Mouse (Mus musculus) stomach, postnatal 0 days (tissue): Measurements from ENCODE around the gene Fam189a1. TPM values are rescaled to one million over a fixed set of nuclear protein-coding genes. Genes with fewer than 3 reads are reported as not detected.

ENCODE experiments used
- ATAC-seq: fragments of 200-750 bp; cut with Nextera tagmentation; 2 replicates; pipeline ENCODE4 v1.8.0; 2017; ENCODE audit not compliant: low FRiP score, low TSS enrichment
- DNase-seq: peaks from one replicate; pipeline ENCODE4 v3.0.0-alpha.2; 2016; ENCODE audit warnings: low spot score
- H3K27ac ChIP-seq: fragments of 300-500 bp; sonication (generic); replicated peaks from 2 replicates; pipeline ENCODE4 v1.5.1; 2014; ENCODE audit warnings: mild to moderate bottlenecking, control low read depth
- H3K27me3 ChIP-seq: fragments of 300-500 bp; sonication (generic); 2 replicates; pipeline ENCODE4 v1.6.1; 2014; ENCODE audit warnings: low read length; ENCODE audit not compliant: control insufficient read depth, insufficient read depth
- H3K36me3 ChIP-seq: fragments of 300-500 bp; sonication (generic); 2 replicates; pipeline ENCODE4 v1.6.1; 2014; ENCODE audit warnings: low read length, mixed read lengths; ENCODE audit not compliant: control insufficient read depth, insufficient read depth
- H3K4me1 ChIP-seq: fragments of 300-500 bp; sonication (generic); replicated peaks from 2 replicates; pipeline ENCODE4 v1.6.1; 2014; ENCODE audit warnings: antibody characterized with exemption; ENCODE audit not compliant: control insufficient read depth, insufficient read depth
- H3K4me2 ChIP-seq: fragments of 300-500 bp; sonication (generic); replicated peaks from 2 replicates; pipeline ENCODE4 v1.6.1; 2014; ENCODE audit warnings: low read depth, mild to moderate bottlenecking, control low read depth, moderate library complexity
- H3K4me3 ChIP-seq: fragments of 300-500 bp; sonication (generic); 2 replicates; pipeline ENCODE4 v1.5.1; 2014; ENCODE audit warnings: low read depth, low read length, control low read depth
- H3K9ac ChIP-seq: fragments of 300-500 bp; sonication (generic); 2 replicates; pipeline ENCODE4 v1.6.1; 2014; ENCODE audit warnings: mild to moderate bottlenecking, low read length, control low read depth, mixed read lengths
- H3K9me3 ChIP-seq: fragments of 300-500 bp; sonication (generic); 2 replicates; pipeline ENCODE4 v1.6.1; 2016; ENCODE audit warnings: low read length; ENCODE audit not compliant: control insufficient read depth
- CTCF ChIP-seq: IDR thresholded peaks from 2 replicates; pipeline ENCODE4 v1.5.1; 2016; ENCODE audit warnings: antibody characterized with exemption, low read depth, mild to moderate bottlenecking, moderate library complexity
- EP300 ChIP-seq: optimal IDR thresholded peaks from 2 replicates; pipeline ENCODE3; 2016; ENCODE audit warnings: antibody characterized with exemption
- WGBS: fragments of 180-500 bp; shearing (Covaris S2); extraction: QIAGEN DNeasy Blood & Tissue Kit; methylation state at CpG from one replicate; pipeline ENCODE4 v1.1.7; 2014; 5-methylcytosine and 5-hydroxymethylcytosine counted together
- polyA plus RNA-seq: library from polyadenylated mRNA; unstranded; fragments of >200 nt; fragmentation: Nextera tagmentation; extraction: Ambion mirVana; gene quantifications from 2 replicates; pipeline ENCODE4 v1.2.1, GENCODE M21; 2015

The Fam189a1 gene
- polyA plus RNA-seq, 1 experiment from 2014 or later: 0.25 TPM

DNA sequence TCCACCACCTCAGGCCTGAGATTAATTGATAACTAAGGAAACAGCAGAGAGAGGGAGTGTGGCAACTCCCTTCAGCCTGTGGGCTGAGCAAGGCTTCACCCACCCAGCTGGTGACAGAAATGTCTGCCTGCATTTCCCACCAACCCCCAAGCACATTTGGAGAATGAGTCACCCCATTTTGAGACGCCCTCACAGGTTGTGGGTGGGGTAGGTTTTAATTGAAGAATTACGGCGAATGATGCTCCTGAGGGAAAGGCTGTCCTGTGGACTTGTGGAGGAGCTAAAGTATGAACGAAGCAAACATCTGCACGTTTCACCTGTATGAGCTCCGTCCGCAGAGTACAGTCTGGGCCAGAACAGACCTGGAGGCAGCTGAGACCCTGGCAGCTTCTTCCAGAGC lies 404.2 kb downstream of the Fam189a1 start:
- Histone ChIP-seq H3K9me3 (no peaks in the 10 kb centered on the region), H3K9ac (no peak overlapping the region), H3K27me3 (no peaks in the 10 kb centered on the region), H3K4me1 (no peaks in the 10 kb centered on the region), H3K27ac (no peak overlapping the region), H3K4me3 (no peak overlapping the region), H3K36me3 (no peaks in the 10 kb centered on the region), H3K4me2 (no peak overlapping the region)
- ATAC-seq: no peak
- DNase-seq: no peak
- TF ChIP-seq CTCF: no peak
- TF ChIP-seq EP300: no peak
- WGBS: 80% methylated on average over 7 of the region's 7 CpGs

DNA sequence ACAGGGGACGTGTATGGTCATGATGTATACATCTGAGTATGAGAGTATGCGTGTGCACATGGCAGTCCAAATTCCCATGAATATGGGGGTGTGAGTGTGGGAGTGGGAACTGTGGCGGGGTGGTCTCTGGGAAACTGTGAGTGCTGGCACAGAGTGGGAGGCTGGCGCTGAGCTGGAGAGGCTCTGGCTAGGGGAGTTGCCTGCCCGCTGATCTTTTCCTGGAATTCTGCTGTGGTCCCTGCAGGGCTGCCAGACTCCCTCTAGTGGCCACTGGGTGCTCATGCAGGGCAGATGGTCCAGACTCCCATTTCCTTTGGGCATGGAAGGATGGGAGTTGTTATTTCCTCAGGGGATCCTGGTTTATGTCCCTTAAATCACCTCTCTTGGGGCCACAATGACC lies 404.9 kb downstream of the Fam189a1 start:
- DNase-seq (peak; percentile 70), ATAC-seq (peak; percentile 28; the same call in 1 of the 2 replicates)
- Histone ChIP-seq H3K27me3 (no peaks in the 10 kb centered on the region), H3K4me2 (no peak overlapping the region), H3K4me1 (no peaks in the 10 kb centered on the region), H3K27ac (no peak overlapping the region), H3K9me3 (no peaks in the 10 kb centered on the region), H3K36me3 (no peaks in the 10 kb centered on the region), H3K4me3 (no peak overlapping the region), H3K9ac (no peak overlapping the region)
- no peak for TF ChIP-seq EP300
- peak; percentile 94 for TF ChIP-seq CTCF
- 25% methylated on average over 5 of the region's 5 CpGs for WGBS

DNA sequence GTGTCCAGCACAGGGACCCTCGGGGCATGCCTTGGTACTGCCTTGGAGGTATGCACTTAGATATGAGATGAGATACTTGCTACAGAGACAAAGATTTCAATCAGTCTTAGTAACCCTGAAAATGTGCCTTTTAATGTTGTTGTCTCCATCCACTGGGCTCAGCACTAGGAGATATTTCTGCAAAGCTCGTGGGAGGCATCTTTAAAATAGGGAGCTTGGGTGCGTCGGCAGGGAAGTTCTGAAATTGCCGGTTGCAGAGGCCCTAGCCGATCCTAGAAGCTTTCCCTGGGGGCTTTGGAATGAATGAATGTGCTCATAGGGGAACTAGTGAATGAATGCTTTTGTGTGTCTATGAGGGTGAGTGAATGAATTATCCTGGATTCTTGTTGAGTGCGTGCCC lies 412.8 kb downstream of the Fam189a1 start:
- 86% methylated on average over 7 of the region's 7 CpGs for WGBS
- DNase-seq (no peak), ATAC-seq (no peak)
- H3K27me3 ChIP-seq: no peaks in the 10 kb centered on the region
- no peaks in the 10 kb centered on the region for H3K4me1 ChIP-seq
- no peak overlapping the region for H3K9ac ChIP-seq
- H3K27ac ChIP-seq: no peak overlapping the region
- no peak overlapping the region for H3K4me2 ChIP-seq
- no peaks in the 10 kb centered on the region for H3K36me3 ChIP-seq
- no peaks in the 10 kb centered on the region for H3K9me3 ChIP-seq
- no peak overlapping the region for H3K4me3 ChIP-seq
- TF ChIP-seq EP300: no peak
- TF ChIP-seq CTCF: no peak

DNA sequence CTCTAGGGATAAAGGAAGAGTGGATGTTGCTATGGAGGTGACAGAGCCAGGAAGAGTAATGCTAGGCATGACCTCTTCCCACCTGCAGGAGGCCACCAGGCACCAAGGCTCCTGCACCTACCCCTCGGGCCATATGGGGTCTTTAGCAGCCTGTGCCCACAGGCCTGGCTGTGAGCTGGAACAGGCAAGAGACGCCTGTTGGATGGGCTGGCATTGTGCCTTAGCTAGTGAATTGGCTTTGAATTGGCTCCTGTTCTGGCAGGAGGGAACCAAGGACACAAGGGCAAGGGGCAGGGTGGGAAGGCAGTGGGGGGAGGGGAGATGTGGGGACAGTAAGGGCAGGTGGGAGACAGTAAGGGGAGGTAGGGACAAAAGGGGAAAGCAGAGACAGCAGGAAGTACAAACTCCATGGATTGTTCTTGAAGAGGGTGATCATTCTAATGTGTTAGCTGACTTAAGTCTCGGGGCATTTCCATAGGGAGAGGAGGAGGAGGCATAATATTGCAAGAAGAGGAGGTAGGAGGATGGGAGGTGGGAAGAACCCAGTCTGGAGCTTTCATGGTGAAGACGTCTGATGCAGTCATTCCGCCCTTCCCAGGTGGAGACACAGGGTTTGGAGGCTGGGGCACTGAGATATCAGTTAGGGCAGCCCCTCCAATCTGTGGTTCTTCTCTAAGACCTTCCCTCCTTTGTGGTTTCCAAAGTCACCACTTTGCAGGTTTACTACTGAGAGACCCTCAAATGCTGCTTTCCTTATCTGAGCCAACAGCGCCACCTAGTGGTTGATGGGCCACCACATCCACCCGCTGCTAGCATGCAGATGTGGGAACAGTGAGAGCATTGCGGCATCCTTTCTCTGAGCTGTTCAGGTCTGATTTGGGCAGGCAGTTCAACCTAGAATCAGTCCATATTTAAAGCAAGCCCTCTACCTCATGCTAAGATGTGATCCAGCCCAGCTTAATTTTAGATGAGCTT lies 414.8 kb downstream of the Fam189a1 start:
- Histone ChIP-seq H3K9me3 (no peaks in the 10 kb centered on the region), H3K4me3 (no peak overlapping the region), H3K4me2 (no peak overlapping the region), H3K27me3 (no peaks in the 10 kb centered on the region), H3K4me1 (no peaks in the 10 kb centered on the region), H3K27ac (no peak overlapping the region), H3K9ac (no peak overlapping the region), H3K36me3 (no peaks in the 10 kb centered on the region)
- TF ChIP-seq EP300 (no peak), CTCF (peak; percentile 97)
- 28% methylated on average over 8 of the region's 8 CpGs for WGBS
- ATAC-seq (peak; percentile 24; the same call in 1 of the 2 replicates), DNase-seq (peak; percentile 71)

DNA sequence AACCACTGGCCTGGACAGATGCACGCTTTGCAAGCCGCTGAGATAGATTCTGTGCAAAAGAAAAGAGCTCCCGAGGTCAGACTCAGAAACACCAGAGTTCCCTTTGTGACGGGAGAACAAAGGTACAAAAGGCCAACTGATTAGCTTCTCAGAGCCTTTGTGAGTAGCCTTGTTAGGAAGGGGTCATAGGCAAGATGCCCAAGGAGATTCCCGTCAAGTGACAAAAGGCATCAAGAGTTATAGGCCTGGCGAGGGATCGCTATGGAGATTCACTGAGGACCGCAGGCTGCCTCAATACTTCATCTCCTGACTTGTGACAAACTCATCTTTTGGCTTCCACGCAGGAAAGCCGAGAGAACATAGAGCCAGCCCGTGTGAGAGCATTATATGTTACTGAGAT lies 417.2 kb downstream of the Fam189a1 start:
- DNase-seq (no peak), ATAC-seq (no peak)
- Histone ChIP-seq H3K36me3 (no peaks in the 10 kb centered on the region), H3K4me3 (no peak overlapping the region), H3K27ac (no peak overlapping the region), H3K9ac (no peak overlapping the region), H3K27me3 (no peaks in the 10 kb centered on the region), H3K4me2 (no peak overlapping the region), H3K9me3 (no peaks in the 10 kb centered on the region), H3K4me1 (no peaks in the 10 kb centered on the region)
- TF ChIP-seq EP300 (no peak), CTCF (no peak)
- WGBS: 68% methylated on average over 11 of the region's 11 CpGs

DNA sequence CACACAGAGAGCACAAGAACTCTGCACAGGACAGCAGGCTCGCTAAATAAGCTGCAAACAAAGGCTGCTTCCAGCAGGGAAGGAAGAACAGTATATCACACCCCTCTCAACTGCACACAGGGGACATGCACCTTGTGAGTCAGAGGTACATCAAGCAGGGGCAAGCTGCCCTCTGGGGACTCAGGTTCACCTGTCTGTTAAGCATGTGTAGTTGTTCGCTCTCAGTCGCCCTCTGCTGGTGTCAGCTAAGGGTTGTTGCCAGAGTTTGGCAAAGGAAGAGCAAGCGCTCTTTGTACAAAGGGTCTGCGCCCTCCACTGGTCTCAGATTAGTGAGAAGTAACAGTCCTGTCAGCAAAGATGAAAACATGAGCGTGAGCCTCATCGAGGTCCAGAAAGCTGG lies 426.6 kb downstream of the Fam189a1 start:
- DNase-seq: peak; percentile 69
- Histone ChIP-seq H3K4me1 (no peaks in the 10 kb centered on the region), H3K9ac (no peak overlapping the region), H3K27me3 (no peaks in the 10 kb centered on the region), H3K9me3 (no peaks in the 10 kb centered on the region), H3K4me3 (no peak overlapping the region), H3K27ac (no peak overlapping the region), H3K4me2 (no peak overlapping the region), H3K36me3 (no peaks in the 10 kb centered on the region)
- 22% methylated on average over 7 of the region's 7 CpGs for WGBS
- TF ChIP-seq EP300: no peak
- TF ChIP-seq CTCF: peak; percentile 81
- 0 out of 2 replicates have a peak, but pooled peaks have one; percentile 22 for ATAC-seq
